Mouse (Mus musculus): ENCODE measurements around the gene Foxo1.

Gene Foxo1

GRCm38 (mm10) chr3:52320516-52321270 is 52.6 kb downstream of the Foxo1 start:
- no peak for DNase-seq

DNA sequence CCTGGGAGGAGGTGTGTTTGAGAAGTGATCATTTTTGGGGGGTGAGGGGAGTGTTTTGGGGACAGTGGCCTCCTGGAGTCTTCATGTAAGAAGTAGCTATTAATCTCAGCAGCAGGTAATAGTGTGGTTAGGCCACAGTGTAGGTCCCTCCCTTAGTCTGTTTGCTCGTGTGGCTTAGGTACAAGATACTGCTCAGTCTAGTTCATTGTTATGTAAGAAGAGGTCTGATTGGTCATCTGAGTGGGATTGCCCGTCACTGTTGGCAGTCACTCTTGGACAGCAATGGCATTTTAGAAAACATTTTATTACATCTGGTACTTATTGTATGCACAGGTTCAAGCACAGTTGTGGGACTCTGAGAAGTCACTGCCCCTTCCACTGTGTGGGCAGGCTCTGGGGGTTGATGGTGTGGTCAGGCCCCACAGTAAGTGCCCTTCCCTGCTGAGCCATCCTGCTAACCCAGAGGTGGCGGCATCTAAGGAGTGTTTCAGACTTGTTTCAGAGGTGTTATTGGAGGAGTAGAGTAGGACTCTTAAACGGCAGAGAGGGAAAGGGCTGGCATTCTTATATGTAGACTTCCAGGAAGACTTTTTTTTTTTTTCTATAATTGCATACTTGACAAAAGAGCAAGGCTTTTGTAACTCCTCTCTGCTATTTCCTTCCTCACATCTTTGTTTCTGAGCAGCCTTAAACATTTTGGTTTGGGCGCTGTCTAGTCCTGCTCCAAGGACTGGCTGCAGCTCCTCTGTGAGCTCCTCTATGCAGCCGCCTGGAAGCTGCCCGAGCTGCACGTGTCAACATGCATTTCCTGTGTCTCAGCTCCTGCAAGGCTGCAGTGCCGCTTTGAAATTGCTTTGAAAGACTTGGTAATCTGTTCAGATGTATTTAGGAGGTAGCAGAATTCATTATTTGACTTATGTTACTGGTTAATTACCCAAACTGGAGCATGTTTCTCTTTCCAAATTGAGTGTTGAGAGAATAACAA is 54.6 kb downstream of the Foxo1 start:
- no peak for DNase-seq

- DNase-seq: no peak
These were observed 56.9 kb downstream of the Foxo1 start for GRCm38 (mm10) chr3:52325006-52325405.

GRCm38 (mm10) chr3:52326687-52327086 is 58.6 kb downstream of the Foxo1 start:
- DNase-seq: no peak

DNA sequence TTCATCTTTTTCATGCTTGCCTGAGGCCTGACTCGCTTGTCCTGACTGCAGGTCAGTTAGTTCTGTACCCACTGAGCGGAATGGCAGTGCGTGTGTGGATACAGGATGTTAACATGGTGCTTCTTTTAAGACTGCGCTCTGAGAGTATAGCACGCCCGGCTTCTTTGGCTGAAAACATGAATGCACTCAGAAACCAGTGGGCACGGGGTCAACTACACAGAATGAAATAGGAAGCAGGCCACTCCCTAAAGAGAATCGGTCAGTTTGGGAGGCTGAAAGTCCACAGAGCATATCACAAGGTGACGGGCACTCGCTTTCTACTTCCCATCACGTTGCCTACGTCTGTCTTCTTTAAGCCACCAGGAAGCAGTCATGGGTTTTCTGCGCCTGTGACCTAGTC is 59.0 kb downstream of the Foxo1 start:
- no peak for DNase-seq

DNA sequence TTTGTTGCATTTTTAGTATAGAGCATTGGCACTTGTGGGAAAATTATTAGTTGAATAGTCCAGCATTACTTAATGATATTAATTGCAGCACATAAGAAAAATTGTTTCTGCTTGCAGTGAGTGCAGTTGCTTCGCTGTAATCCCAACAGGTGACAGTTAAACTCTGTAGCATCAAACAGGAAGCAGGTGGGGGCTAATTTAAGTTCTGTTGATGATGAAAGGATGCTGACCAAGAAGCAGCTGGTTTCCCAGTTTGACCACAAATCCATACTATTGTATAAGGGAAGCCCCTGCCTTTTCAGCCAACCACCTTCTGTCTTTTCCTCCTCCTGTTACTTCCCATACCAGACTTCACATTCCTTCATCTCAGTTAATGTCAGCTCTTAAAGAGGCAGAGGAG is 63.6 kb downstream of the Foxo1 start:
- no peak for DNase-seq

GRCm38 (mm10) chr3:52338761-52339160 is 70.6 kb downstream of the Foxo1 start:
- no peak for DNase-seq

GRCm38 (mm10) chr3:52340336-52341034 is 72.3 kb downstream of the Foxo1 start:
- DNase-seq: no peak

GRCm38 (mm10) chr3:52342226-52342625 is 74.1 kb downstream of the Foxo1 start:
- DNase-seq: no peak

- peak; percentile 66 for DNase-seq
These were observed 74.7 kb downstream of the Foxo1 start for GRCm38 (mm10) chr3:52342801-52343200.

- DNase-seq: no peak
These were observed 75.3 kb downstream of the Foxo1 start for GRCm38 (mm10) chr3:52343270-52344070.

DNA sequence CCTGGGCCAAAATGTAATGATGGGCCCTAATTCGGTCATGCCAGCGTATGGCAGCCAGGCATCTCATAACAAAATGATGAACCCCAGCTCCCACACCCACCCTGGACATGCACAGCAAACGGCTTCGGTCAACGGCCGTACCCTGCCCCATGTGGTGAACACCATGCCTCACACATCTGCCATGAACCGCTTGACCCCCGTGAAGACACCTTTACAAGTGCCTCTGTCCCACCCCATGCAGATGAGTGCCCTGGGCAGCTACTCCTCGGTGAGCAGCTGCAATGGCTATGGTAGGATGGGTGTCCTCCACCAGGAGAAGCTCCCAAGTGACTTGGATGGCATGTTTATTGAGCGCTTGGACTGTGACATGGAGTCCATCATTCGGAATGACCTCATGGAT is 77.7 kb downstream of the Foxo1 start:
- no peak for DNase-seq

DNA sequence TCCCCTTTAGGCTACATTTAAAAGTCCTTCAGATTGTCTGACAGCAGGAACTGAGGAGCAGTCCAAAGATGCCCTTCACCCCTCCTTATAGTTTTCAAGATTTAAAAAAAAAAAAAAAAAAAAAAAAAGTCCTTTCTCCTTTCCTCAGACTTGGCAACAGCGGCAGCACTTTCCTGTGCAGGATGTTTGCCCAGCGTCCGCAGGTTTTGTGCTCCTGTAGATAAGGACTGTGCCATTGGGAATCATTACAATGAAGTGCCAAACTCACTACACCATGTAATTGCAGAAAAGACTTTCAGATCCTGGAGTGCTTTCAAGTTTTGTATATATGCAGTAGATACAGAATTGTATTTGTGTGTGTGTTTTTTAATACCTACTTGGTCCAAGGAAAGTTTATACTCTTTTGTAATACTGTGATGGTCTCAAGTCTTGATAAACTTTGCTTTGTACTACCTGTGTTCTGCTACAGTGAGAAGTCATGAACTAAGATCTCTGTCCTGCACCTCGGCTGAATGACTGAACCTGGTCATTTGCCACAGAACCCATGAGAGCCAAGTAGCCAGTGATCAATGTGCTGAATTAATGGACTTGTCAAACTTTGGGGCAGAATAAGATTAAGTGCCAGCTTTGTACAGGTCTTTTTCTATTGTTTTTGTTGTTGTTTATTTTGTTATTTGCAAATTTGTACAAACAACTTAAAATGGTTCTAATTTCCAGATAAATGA is 79.0 kb downstream of the Foxo1 start:
- no peak for DNase-seq

GRCm38 (mm10) chr3:52347980-52348622 is 80.0 kb downstream of the Foxo1 start:
- no peak for DNase-seq

DNA sequence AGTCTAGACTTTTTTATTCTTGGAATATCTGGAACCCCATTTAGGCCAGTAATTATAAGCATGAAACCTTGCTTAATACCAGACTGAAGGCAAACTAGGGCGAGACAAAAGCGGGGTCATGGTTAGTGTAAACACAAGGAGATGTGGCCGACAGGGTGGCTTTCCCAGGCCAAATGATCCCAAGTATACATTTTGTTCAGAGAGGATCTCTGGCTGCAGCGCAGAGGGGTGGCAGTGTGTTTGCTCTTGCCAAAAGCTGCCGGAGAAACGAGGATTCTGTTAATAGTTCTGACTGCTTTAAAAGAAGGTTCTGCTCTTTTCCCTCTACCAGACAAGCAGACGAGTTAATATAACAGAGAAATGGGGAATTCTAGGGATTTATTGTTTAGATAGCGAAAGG is 82.5 kb downstream of the Foxo1 start:
- no peak for DNase-seq

DNA sequence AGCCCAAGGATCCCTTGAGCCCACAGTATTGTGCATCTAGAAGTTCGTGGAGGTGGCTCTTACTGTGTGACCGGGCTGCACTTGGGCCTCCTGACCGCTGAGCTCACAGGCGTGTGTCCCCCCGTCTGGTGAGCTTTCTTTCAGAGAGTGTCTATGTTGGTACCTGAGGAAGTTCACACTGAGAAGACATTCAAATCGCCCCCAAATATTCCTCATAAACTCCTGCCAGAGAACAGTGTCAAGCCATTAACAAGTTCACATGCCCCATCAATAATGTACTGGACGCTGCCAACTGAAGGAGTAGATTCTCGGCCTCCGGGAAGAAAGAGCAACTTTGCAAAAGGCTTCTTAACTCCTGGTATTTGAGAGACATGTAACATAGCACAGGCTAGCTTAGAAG is 83.8 kb downstream of the Foxo1 start:
- no peak for DNase-seq

DNA sequence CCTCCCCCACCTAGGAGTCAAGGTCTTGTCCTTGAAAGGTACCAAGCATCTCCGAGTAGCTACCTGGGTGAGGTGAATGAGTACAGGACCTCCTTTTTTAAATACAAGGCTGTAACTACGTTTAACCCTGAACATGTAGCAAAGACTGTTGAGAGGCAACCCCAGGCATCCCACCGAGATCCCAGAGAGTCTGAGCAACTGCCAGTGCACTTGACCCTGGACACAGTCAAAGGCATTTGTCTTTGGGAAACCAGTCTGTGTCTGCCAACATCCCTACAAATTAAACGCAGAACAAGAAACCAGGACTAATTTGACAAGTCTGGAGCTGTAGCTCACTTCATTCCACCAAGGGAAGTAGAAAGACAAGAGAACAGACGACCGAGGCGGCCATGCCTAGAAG is 86.1 kb downstream of the Foxo1 start:
- no peak for DNase-seq

DNA sequence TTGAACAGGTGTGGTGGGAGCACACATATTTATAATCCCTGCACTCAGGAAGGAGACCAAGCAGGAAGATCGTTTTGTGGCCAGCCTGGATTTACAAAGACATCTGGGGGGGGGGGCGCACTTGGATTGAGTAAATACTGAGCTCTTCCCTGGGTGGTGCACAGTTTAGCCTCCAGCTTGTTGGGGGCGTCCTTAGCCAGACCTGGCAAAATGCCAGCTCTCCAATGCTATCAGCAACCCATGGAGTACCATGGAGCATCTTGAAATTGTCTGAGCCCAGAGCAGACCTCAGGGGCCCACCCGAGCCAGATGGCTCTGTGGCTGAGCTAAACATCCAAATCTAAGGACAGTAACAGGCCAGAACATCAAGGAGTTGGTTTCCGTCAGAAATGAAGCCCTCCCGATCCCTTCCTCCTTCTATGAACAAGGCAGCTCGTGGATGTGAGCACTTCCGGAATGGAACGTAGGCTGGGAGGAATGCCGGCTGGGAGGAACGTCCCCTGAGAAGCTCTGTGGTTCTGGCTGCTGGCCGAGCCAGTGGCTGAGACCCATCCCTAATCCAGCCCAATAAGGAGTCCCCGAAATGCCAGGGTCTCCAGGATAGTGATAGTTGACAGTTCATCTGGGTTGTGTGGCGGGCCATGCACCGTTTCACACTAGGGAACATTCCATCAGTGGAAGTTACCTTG is 89.3 kb downstream of the Foxo1 start:
- DNase-seq: no peak

- no peak for DNase-seq
These were observed 96.4 kb downstream of the Foxo1 start for GRCm38 (mm10) chr3:52364576-52364975.

- DNase-seq: no peak
These were observed 101.1 kb downstream of the Foxo1 start for GRCm38 (mm10) chr3:52369204-52369603.
